Mouse (Mus musculus) adrenal gland, adult 2 months (tissue): ENCODE measurements around the gene Tmem164. TPM values are rescaled to one million over a fixed set of nuclear protein-coding genes. Genes with fewer than 3 reads are reported as not detected.
A peak's percentile ranks its signal among the peaks of the same experiment; 100 is the strongest.

Experiments
- DNase-seq: peaks from one replicate; pipeline ENCODE4 v3.0.0; 2021
- microRNA-seq, 2 experiments: library from miRNA; unstranded; fragments of <30 nt; microRNA quantifications; one replicate each; pipeline ENCODE4 v1.2.0; 2021
- polyA plus RNA-seq: library from polyadenylated mRNA; depleted of rRNA; stranded (reverse); fragments of >200 nt; gene quantifications from 2 replicates; pipeline ENCODE4 v1.2.3, GENCODE M21; 2012
- total RNA-seq, 2 experiments: library from RNA; stranded (reverse); gene quantifications; 2 replicates each; pipeline ENCODE4 v1.2.3; 2021

Tmem164 gene
- total and polyA plus RNA-seq, 3 experiments = 18.9 to 36.3 (median 26.0) TPM

GRCm38 (mm10) chrX:142829866-142830470 is 148.8 kb downstream of the Tmem164 start:
- no peak for DNase-seq

GRCm38 (mm10) chrX:142830572-142830971 is 149.4 kb downstream of the Tmem164 start:
- DNase-seq = no peak

- DNase-seq = no peak
Observed at GRCm38 (mm10) chrX:142832221-142832620, 151.0 kb downstream of the Tmem164 start.

GRCm38 (mm10) chrX:142833164-142833796 is 152.1 kb downstream of the Tmem164 start:
- DNase-seq = peak; percentile 65

DNA sequence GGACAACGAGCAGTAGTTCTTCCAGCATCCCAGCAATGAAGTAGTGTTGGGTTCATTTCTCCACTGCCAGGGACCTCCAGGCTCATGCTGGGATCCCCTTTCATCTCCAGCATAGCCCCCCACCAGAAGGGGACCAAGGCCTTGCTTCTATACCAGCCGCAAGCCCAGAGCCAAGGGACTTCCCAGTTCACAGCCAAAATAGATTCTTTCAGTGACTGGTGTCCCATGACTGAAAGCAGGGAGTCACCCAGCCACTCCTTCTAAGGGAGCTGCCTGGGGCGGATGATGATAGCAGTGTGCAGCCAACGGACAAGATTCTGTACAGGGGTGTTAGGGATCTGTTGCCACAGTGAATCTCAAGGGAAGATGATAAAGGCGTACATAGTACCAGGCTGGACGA is 153.6 kb downstream of the Tmem164 start:
- DNase-seq = no peak

- DNase-seq = no peak
Observed at GRCm38 (mm10) chrX:142836399-142836798, 155.2 kb downstream of the Tmem164 start.

DNA sequence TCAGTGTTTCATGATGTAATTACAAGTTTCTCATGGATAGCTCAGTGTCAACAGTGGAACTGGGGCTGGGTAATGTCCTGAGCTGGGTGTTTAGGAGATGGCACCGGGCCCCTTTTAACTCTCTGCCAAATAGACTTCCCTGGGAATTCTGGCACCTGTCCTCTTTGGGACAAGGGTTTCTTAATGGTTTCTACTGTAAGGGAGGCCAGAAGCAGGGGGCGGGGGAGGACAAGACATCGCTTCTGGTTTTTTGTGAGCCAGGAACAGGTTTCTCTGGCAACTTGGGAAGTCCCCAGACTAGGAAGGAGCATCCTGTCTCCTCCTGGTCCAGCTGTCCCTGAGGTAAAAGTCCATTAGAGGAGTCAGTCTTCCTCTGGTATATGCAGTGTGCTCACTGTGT is 156.1 kb downstream of the Tmem164 start:
- no peak for DNase-seq

DNA sequence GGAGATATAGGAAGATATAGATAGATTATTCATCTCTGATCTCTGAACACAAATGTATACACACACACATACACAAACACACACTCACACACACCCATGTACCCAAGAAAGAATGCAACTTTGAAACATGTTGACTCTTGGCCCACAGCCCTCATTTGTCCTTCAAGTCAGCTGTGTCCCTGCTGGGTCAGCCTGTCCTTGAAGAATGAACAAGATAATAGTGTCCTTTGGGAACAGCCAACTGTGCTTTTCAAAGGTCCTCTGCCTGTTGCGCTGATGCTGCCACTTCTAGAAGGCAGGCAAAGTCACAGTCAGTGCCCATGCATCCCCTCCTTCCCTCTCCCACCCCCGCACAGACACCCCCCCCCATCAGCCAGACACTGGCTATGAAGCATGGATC is 157.6 kb downstream of the Tmem164 start:
- DNase-seq = peak; percentile 45

GRCm38 (mm10) chrX:142839411-142839810 is 158.2 kb downstream of the Tmem164 start:
- DNase-seq = no peak

GRCm38 (mm10) chrX:142841916-142842315 is 160.7 kb downstream of the Tmem164 start:
- DNase-seq = no peak

DNA sequence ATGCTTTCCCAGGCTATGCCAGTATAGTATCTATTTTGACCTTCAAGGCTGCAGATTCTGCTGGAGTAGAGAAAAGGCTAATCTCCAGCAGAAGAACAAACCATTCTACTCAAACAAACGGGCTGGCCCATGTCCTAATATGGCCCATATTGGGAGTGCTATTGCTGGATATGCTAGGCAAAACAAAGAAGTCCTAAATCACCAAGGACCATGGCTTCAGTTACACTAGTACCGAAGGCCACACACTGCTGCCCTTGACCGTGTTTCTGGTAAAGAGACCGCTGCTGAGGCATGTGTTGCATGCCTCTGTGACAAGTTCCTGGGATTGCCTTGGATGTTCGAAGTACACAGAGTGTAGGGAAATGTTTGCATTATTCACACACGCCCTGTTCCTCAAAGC is 165.1 kb downstream of the Tmem164 start:
- DNase-seq = peak; percentile 61

DNA sequence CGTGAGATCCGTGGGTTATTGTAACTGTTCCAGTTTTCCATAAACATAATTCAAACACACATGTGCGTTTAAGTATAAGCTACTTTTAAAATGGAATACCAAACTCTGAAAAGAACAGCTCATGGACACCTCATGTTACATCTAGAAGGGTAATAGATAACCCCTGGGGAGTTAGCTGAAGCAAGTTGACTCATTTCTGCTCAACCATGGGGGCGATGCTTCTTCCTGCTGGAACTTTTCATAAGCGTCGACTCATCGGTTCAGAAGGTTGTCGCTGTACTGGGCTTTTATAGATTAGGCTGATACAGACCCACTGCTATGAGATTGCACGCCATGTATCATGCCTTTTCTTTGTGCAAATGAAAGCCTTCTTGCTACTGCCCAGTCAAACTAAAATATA is 166.8 kb downstream of the Tmem164 start:
- DNase-seq = no peak

- DNase-seq = no peak
Observed at GRCm38 (mm10) chrX:142869844-142870243, 188.6 kb downstream of the Tmem164 start.

DNA sequence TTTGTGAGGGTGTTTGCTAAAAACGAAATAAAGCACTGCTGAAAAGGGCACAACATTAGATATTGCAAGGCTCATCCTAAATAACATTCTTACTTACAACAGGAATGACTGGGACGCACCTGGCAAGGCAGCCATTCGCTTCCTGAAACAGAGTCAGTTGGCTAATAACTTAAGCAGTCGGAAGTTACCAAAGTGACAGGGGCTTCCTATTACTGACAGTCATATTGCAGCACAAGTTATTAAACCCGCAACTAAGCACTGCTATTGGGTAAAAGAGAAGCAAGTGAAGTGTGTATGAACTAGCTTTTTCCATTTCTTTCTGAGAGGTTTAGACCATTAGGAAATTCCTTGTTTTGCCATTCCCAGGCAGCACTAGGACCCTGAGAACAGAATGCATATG is 201.0 kb downstream of the Tmem164 start:
- no peak for DNase-seq

GRCm38 (mm10) chrX:142883593-142883992 is 202.4 kb downstream of the Tmem164 start:
- no peak for DNase-seq

GRCm38 (mm10) chrX:142885962-142886361 is 204.8 kb downstream of the Tmem164 start:
- no peak for DNase-seq

Small RNA genes within 50 kb of the gene (microRNA-seq; reads per million reads assigned to microRNA genes)
- gene Mir652 = 14,438 to 17,660 reads per million in 2 experiments
